Mouse (Mus musculus) kidney, postnatal 0 days (tissue): ENCODE data around the gene Mrpl9. TPM values are rescaled to one million over a fixed set of nuclear protein-coding genes. Genes with fewer than 3 reads are reported as not detected.

ENCODE experiments used
- ATAC-seq: fragments of 200-750 bp; cut with Nextera tagmentation; replicated peaks from 2 replicates; pipeline ENCODE4 v1.8.0; 2017; ENCODE audit warnings: low read depth, moderate number of reproducible peaks, moderate TSS enrichment, moderate library complexity; ENCODE audit not compliant: low FRiP score
- DNase-seq: peaks from one replicate; pipeline ENCODE4 v3.0.0-alpha.2; 2016; ENCODE audit warnings: low spot score
- H3K27ac ChIP-seq: fragments of 300-500 bp; sonication (generic); 2 replicates; pipeline ENCODE4 v1.5.1; 2014; ENCODE audit warnings: mild to moderate bottlenecking
- H3K27me3 ChIP-seq: fragments of 300-500 bp; sonication (generic); 2 replicates; pipeline ENCODE4 v1.6.1; 2014; ENCODE audit warnings: low read length, mixed read lengths; ENCODE audit not compliant: insufficient read depth
- H3K36me3 ChIP-seq: fragments of 300-500 bp; sonication (generic); 2 replicates; pipeline ENCODE4 v1.6.1; 2014; ENCODE audit warnings: low read length, mixed read lengths; ENCODE audit not compliant: insufficient read depth
- H3K4me1 ChIP-seq: fragments of 300-500 bp; sonication (generic); replicated peaks from 2 replicates; pipeline ENCODE4 v1.6.1; 2014; ENCODE audit warnings: antibody characterized with exemption, low read length, mixed read lengths; ENCODE audit not compliant: insufficient read depth
- H3K4me2 ChIP-seq: fragments of 300-500 bp; sonication (generic); 2 replicates; pipeline ENCODE4 v1.6.1; 2014; ENCODE audit warnings: mild to moderate bottlenecking, low read length, moderate library complexity, mixed read lengths
- H3K4me3 ChIP-seq: fragments of 300-500 bp; sonication (generic); replicated peaks from 2 replicates; pipeline ENCODE4 v1.5.1; 2014; ENCODE audit warnings: low read depth, low read length
- H3K9ac ChIP-seq: fragments of 300-500 bp; sonication (generic); 2 replicates; pipeline ENCODE4 v1.6.1; 2014; ENCODE audit warnings: low read depth, low read length
- H3K9me3 ChIP-seq: fragments of 300-500 bp; sonication (generic); replicated peaks from 2 replicates; pipeline ENCODE4 v1.6.1; 2016; ENCODE audit warnings: low read length, inconsistent platforms, mixed read lengths
- CTCF ChIP-seq: IDR thresholded peaks from 2 replicates; pipeline ENCODE4 v1.5.1; 2016; ENCODE audit warnings: antibody characterized with exemption, low read depth, mild to moderate bottlenecking, moderate library complexity
- WGBS: fragments of 180-500 bp; shearing (Covaris S2); extraction: QIAGEN DNeasy Blood & Tissue Kit; methylation state at CpG from one replicate; pipeline ENCODE4 v1.1.7; 2014; 5-methylcytosine and 5-hydroxymethylcytosine counted together
- polyA plus RNA-seq: library from polyadenylated mRNA; unstranded; fragments of >200 nt; fragmentation: Nextera tagmentation; extraction: Ambion mirVana; gene quantifications from 2 replicates; pipeline ENCODE4 v1.2.1, GENCODE M21; 2015

Mrpl9 gene
- polyA plus RNA-seq, 1 experiment from 2014 or later = 52.7 TPM

DNA sequence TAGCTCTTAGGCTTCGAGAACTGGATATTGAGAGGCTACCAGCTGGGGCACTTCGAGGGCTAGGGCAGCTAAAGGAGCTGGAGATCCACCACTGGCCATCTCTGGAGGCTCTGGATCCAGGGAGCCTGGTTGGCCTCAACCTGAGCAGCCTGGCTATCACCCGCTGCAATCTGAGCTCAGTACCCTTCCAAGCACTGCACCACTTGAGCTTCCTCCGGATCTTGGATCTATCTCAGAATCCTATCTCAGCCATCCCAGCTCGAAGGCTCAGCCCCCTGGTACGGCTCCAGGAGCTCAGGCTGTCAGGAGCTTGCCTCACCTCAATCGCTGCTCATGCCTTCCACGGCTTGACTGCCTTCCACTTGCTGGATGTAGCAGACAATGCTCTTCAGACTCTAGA is 40.7 kb upstream of the Mrpl9 start:
- H3K36me3 ChIP-seq = no peaks in the 10 kb centered on the region
- no peak overlapping the region for H3K4me2 ChIP-seq
- no peak overlapping the region for H3K9ac ChIP-seq
- H3K27me3 ChIP-seq = no peaks in the 10 kb centered on the region
- no peaks in the 10 kb centered on the region for H3K9me3 ChIP-seq
- H3K4me3 ChIP-seq = no peak overlapping the region
- DNase-seq (no peak), ATAC-seq (no peak)
- H3K4me1 ChIP-seq = 0 out of 2 replicates have a peak, but pooled peaks cover 4% of the 10 kb centered on the region
- WGBS = 66% methylated on average over 8 of the region's 8 CpGs
- H3K27ac ChIP-seq = no peak overlapping the region
- no peak for TF ChIP-seq CTCF

DNA sequence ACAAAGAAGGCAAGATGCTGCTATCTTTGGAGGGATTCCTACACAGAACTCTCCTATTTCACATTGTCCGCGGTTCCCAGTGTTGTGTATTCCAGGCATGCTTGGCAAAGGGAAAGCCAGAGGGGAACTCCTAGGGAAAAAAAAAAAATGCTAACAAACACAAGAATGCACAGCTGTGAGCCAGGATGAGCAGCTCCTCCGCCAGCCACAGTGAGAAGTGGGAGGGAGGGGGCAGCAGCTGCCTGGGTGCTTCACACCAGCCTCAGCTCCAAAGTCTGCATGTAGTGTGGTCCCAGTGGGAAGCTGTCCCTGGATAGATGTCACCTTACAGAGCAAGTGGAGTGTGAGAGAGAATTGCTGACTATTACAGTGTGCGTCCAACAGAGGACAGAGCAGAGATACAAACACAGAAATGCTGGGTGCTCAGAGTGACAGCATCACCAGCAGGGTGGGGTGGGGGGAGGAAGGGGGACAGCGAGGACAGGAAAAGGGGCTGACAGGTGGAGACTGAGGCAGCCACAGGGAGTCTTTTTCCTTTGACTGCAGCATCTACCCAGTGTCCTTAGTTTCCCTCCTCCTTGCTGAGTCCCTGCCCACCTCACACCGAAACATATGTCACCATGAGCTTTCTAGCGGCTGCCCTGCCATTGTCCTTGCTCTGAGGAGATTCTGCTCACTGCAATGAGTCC is 38.6 kb upstream of the Mrpl9 start:
- H3K4me1 ChIP-seq = 0 out of 2 replicates have a peak, but pooled peaks cover 4% of the 10 kb centered on the region
- H3K27me3 ChIP-seq = no peaks in the 10 kb centered on the region
- no peak for TF ChIP-seq CTCF
- DNase-seq (peak; percentile 22), ATAC-seq (0 out of 2 replicates have a peak, but pooled peaks have one; percentile 30)
- H3K27ac ChIP-seq = no peak overlapping the region
- H3K36me3 ChIP-seq = no peaks in the 10 kb centered on the region
- no peaks in the 10 kb centered on the region for H3K9me3 ChIP-seq
- H3K4me2 ChIP-seq = no peak overlapping the region
- H3K4me3 ChIP-seq = no peak overlapping the region
- WGBS = 22% methylated on average over 7 of the region's 7 CpGs
- no peak overlapping the region for H3K9ac ChIP-seq

DNA sequence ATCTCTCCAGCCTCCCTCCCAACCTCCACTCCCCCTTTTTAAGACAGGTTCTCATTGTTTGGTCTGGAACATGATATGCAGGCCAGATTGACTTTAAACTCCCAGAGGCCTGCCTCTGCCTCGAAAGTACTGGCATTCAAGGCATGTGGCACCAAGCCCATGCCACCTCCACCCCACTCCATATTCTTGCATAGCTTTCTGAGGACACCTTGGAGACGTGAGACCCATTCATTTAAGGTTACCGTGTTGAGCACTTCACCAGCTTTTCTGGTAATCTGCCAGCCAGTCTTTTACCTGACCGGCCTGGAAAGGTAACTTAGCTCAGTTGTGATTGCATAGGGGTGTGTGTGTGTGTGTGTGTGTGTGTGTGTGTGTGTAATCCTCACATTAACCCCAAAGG is 37.6 kb upstream of the Mrpl9 start:
- H3K9me3 ChIP-seq = no peaks in the 10 kb centered on the region
- no peak for TF ChIP-seq CTCF
- H3K27ac ChIP-seq = no peak overlapping the region
- DNase-seq (peak; percentile 46), ATAC-seq (no peak)
- 0 out of 2 replicates have a peak, but pooled peaks cover 4% of the 10 kb centered on the region for H3K4me1 ChIP-seq
- no peak overlapping the region for H3K4me2 ChIP-seq
- no peak overlapping the region for H3K9ac ChIP-seq
- no peaks in the 10 kb centered on the region for H3K27me3 ChIP-seq
- H3K36me3 ChIP-seq = no peaks in the 10 kb centered on the region
- 53% methylated on average over 4 of the region's 4 CpGs for WGBS
- no peak overlapping the region for H3K4me3 ChIP-seq

DNA sequence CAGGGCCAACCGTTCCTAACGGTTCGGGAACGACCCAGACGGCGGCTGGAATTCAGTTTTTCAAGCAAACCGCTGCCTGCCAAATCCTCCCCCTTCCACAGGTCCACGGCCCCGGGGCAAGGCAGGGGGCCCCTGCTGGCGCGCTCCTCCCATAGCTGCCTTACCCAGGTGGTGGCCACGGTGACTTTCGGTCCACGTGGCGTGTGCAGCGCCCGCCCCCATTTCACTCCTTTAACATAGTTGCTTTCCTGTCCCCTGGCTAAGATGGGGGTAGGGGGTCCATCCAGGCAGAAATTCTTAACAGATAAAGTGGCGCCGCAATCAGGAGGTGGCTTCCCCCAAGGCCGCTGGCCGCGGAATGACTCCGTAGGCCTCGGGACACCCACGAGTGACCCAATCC is 30.6 kb upstream of the Mrpl9 start:
- WGBS = 8% methylated on average over 25 of the region's 25 CpGs

DNA sequence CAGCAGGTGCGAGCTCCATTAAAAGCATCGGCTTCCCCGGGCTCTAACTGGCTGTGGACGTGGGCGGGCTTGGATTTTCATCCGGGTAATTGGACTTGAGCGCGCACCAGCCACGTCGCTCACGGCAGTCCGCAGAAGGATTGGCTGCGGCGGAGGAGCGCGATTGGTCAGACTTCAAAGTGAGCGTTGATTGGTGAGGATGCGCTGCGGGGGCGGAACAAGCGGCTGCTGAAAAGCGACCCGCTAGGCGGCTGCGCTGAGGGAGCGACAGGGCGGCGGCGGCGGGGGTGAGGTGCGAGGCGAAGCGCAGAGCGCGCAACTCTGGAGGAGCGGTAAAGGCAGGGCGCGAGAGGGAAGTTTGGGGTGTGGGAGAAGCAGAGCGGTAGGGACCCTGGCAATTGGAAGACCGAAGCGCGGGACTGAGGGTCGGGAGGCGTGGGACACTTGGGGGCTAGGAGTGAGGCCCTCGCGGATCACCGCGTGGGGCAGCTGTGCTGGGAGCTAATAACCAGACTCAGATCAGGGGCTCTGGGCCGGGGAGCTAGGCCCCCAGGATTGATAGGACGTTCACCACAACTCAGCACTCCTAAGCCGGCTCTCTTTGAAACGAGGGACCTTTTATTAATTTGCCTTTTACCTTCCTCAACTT is 30.0 kb upstream of the Mrpl9 start, which contains the start of gene Tdrkh:
Gene Tdrkh (plus strand): TSS at position 243 of the 649 bp plus-strand sequence.
- Histone ChIP-seq H3K27ac (no peak within 1 kb of the TSS), H3K27me3 (no peaks in the 10 kb centered on the region), H3K4me1 (peaks cover 10% of the 10 kb centered on the region), H3K4me3 (peak within 1 kb of the TSS; percentile 34), H3K4me2 (peak within 1 kb of the TSS; percentile 66), H3K9me3 (no peaks in the 10 kb centered on the region), H3K9ac (0 out of 2 replicates have a peak within 1 kb of the TSS, but pooled peaks have one; percentile 10), H3K36me3 (no peaks in the 10 kb centered on the region)
- DNase-seq (peak; percentile 98), ATAC-seq (peak; percentile 100)
- peak; percentile 34 for TF ChIP-seq CTCF
- WGBS = 10% methylated on average over 52 of the region's 52 CpGs

More for the DNA sequence above, 30.6 kb upstream of the Mrpl9 start:
- 0 out of 2 replicates have a peak, but pooled peaks have one; percentile 6 for TF ChIP-seq CTCF
- Histone ChIP-seq H3K9ac (0 out of 2 replicates have a peak overlapping the region, but pooled peaks have one; percentile 10), H3K9me3 (no peaks in the 10 kb centered on the region), H3K27ac (no peak overlapping the region), H3K36me3 (no peaks in the 10 kb centered on the region), H3K4me3 (peak overlapping the region; percentile 34), H3K4me2 (peak overlapping the region; percentile 66), H3K4me1 (peaks cover 10% of the 10 kb centered on the region), H3K27me3 (no peaks in the 10 kb centered on the region)
- DNase-seq (no peak), ATAC-seq (peak; percentile 23; the same call in 1 of the 2 replicates)

DNA sequence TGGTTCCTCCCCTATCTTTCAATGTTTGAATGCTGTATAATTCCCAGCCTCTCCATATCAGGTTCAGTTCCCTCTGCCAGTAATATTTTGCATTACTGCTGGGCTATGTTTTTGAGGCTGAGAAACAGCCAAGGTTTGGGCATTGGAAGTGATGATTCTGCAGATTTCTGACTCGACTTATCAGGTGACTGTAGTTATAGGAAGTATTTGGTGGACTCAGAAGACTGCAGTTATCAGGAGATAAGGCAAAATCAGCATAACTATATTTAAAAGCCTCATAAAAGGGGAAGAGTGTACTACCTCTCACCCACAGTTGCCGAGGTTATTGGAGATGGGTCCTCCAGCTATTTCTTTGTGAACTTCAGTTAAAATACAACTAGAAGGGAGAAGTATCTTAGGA is 12.1 kb upstream of the Mrpl9 start:
- 64% methylated on average over 2 of the region's 2 CpGs for WGBS
- Histone ChIP-seq H3K9me3 (no peaks in the 10 kb centered on the region), H3K4me2 (no peak overlapping the region), H3K9ac (no peak overlapping the region), H3K4me1 (no peaks in the 10 kb centered on the region), H3K27ac (no peak overlapping the region), H3K36me3 (no peaks in the 10 kb centered on the region), H3K27me3 (no peaks in the 10 kb centered on the region), H3K4me3 (no peak overlapping the region)
- no peak for TF ChIP-seq CTCF
- DNase-seq (no peak), ATAC-seq (no peak)
